Mouse (Mus musculus) c-Kit-negative CD71-positive TER-119-positive erythroid progenitor cells, embryonic 14.5 days (primary cell): ENCODE data around the gene Dph1.

Source experiments
- DNase-seq: peaks from one replicate; pipeline ENCODE4 v3.0.0-alpha.2; 2013; ENCODE audit warnings: low read depth, low spot score

Gene Dph1

GRCm38 (mm10) chr11:75173799-75174165, 17.3 kb downstream of the Dph1 start:
- DNase-seq: no peak

- DNase-seq: no peak
Observed at GRCm38 (mm10) chr11:75173095-75173798, 17.8 kb downstream of the Dph1 start.

GRCm38 (mm10) chr11:75172151-75173094, 18.6 kb downstream of the Dph1 start:
- DNase-seq: no peak

GRCm38 (mm10) chr11:75171186-75171865, 19.7 kb downstream of the Dph1 start:
- no peak for DNase-seq

- no peak for DNase-seq
Observed at GRCm38 (mm10) chr11:75170136-75170751, 20.8 kb downstream of the Dph1 start.

- no peak for DNase-seq
Observed at GRCm38 (mm10) chr11:75169405-75170080, 21.5 kb downstream of the Dph1 start, which contains the start of gene Hic1. TSS of gene Hic1 (minus strand) at chr11:75169519.

GRCm38 (mm10) chr11:75168590-75169361, 22.3 kb downstream of the Dph1 start:
- DNase-seq: no peak

GRCm38 (mm10) chr11:75167643-75168589, 23.1 kb downstream of the Dph1 start:
- no peak for DNase-seq

GRCm38 (mm10) chr11:75166861-75167642, 24.0 kb downstream of the Dph1 start:
- DNase-seq: no peak

GRCm38 (mm10) chr11:75166193-75166842, 24.7 kb downstream of the Dph1 start:
- DNase-seq: no peak

- no peak for DNase-seq
Observed at GRCm38 (mm10) chr11:75165441-75166192, 25.4 kb downstream of the Dph1 start.

GRCm38 (mm10) chr11:75164750-75165149, 26.3 kb downstream of the Dph1 start:
- no peak for DNase-seq

- DNase-seq: no peak
Observed at GRCm38 (mm10) chr11:75164051-75164450, 27.0 kb downstream of the Dph1 start.

- DNase-seq: no peak
Observed at GRCm38 (mm10) chr11:75163379-75163778, 27.7 kb downstream of the Dph1 start.

- DNase-seq: no peak
Observed at GRCm38 (mm10) chr11:75162591-75163080, 28.4 kb downstream of the Dph1 start.

- DNase-seq: no peak
Observed at GRCm38 (mm10) chr11:75161417-75162008, 29.5 kb downstream of the Dph1 start.

- DNase-seq: no peak
Observed at GRCm38 (mm10) chr11:75160954-75161353, 30.1 kb downstream of the Dph1 start.
